Mouse (Mus musculus) heart, embryonic 16.5 days (tissue): ENCODE measurements around the gene Ash1l. TPM values are rescaled to one million over a fixed set of nuclear protein-coding genes. Genes with fewer than 3 reads are reported as not detected.

Experiments
- ATAC-seq: fragments of 200-750 bp; cut with Nextera tagmentation; replicated peaks from 2 replicates; pipeline ENCODE4 v1.8.0; 2017; ENCODE audit warnings: moderate number of reproducible peaks; ENCODE audit not compliant: insufficient read depth, low FRiP score; ENCODE audit errors: extremely low read depth
- H3K27ac ChIP-seq: fragments of 300-500 bp; sonication (generic); 2 replicates; pipeline ENCODE4 v1.5.1; 2014; ENCODE audit warnings: mild to moderate bottlenecking, low read length, control low read depth, moderate library complexity
- H3K27me3 ChIP-seq: fragments of 300-500 bp; sonication (generic); 2 replicates; pipeline ENCODE4 v1.6.1; 2014; ENCODE audit warnings: low read length, mixed read lengths; ENCODE audit not compliant: control insufficient read depth, insufficient read depth
- H3K36me3 ChIP-seq: fragments of 300-500 bp; sonication (generic); 2 replicates; pipeline ENCODE4 v1.6.1; 2014; ENCODE audit not compliant: control insufficient read depth, insufficient read depth
- H3K4me1 ChIP-seq: fragments of 300-500 bp; sonication (generic); 2 replicates; pipeline ENCODE4 v1.6.1; 2014; ENCODE audit warnings: low read length, mixed read lengths; ENCODE audit not compliant: control insufficient read depth, insufficient read depth
- H3K4me2 ChIP-seq: fragments of 300-500 bp; sonication (generic); 2 replicates; pipeline ENCODE4 v1.6.1; 2014; ENCODE audit warnings: low read depth, mild to moderate bottlenecking, control low read depth, low read length
- H3K4me3 ChIP-seq: fragments of 300-500 bp; sonication (generic); 2 replicates; pipeline ENCODE4 v1.5.1; 2014; ENCODE audit warnings: mild to moderate bottlenecking, control low read depth, low read length
- H3K9ac ChIP-seq: fragments of 300-500 bp; sonication (generic); 2 replicates; pipeline ENCODE4 v1.6.1; 2014; ENCODE audit warnings: low read length, control low read depth
- H3K9me3 ChIP-seq: fragments of 300-500 bp; sonication (generic); replicated peaks from 2 replicates; pipeline ENCODE4 v1.6.1; 2016; ENCODE audit warnings: low read length; ENCODE audit not compliant: control insufficient read depth
- WGBS: fragments of 180-500 bp; shearing (Covaris S2); extraction: QIAGEN DNeasy Blood & Tissue Kit; methylation state at CpG from one replicate; pipeline ENCODE4 v1.1.7; 2014; 5-methylcytosine and 5-hydroxymethylcytosine counted together
- polyA plus RNA-seq: library from polyadenylated mRNA; unstranded; fragments of >200 nt; fragmentation: Nextera tagmentation; extraction: Ambion mirVana; gene quantifications from 2 replicates; pipeline ENCODE4 v1.2.1, GENCODE M21; 2015

Ash1l gene
- 14.5 and 15.6 TPM in 2 replicates for polyA plus RNA-seq

- peak; percentile 67 for ATAC-seq
- Histone ChIP-seq H3K4me1 (peaks cover 16% of the 10 kb centered on the region), H3K27ac (peak within 1 kb of the TSS; percentile 100), H3K9me3 (no peaks in the 10 kb centered on the region), H3K4me3 (peak within 1 kb of the TSS; percentile 98), H3K27me3 (no peaks in the 10 kb centered on the region), H3K36me3 (no peaks in the 10 kb centered on the region), H3K4me2 (peak within 1 kb of the TSS; percentile 80), H3K9ac (peak within 1 kb of the TSS; percentile 99)
- WGBS, result under 1% methylated on average over 37 of the region's 64 CpGs
These were observed at the start of gene Ash1l, which contains the start of gene Dap3 for GRCm38 (mm10) chr3:88950576-88951326. Gene Ash1l, plus strand, starts transcription at chr3:88950622. Gene Dap3, minus strand, starts transcription at chr3:88951181.

- Histone ChIP-seq H3K4me2 (no peak overlapping the region), H3K4me3 (no peak overlapping the region), H3K27me3 (no peaks in the 10 kb centered on the region), H3K4me1 (no peaks in the 10 kb centered on the region), H3K9me3 (no peaks in the 10 kb centered on the region), H3K9ac (no peak overlapping the region), H3K36me3 (peaks cover 71% of the 10 kb centered on the region), H3K27ac (no peak overlapping the region)
- 94% methylated on average over 3 of the region's 3 CpGs for WGBS
- ATAC-seq, result no peak
These were observed 45.6 kb upstream of the Ash1l start for GRCm38 (mm10) chr3:88904803-88905202.

- no peaks in the 10 kb centered on the region for H3K9me3 ChIP-seq
- ATAC-seq, result no peak
These were observed 45.2 kb upstream of the Ash1l start for GRCm38 (mm10) chr3:88905209-88905608.

GRCm38 (mm10) chr3:88905741-88906140, 44.7 kb upstream of the Ash1l start:
- Histone ChIP-seq H3K9ac (no peak overlapping the region), H3K36me3 (peaks cover 76% of the 10 kb centered on the region), H3K4me2 (no peak overlapping the region), H3K4me3 (no peak overlapping the region), H3K27me3 (no peaks in the 10 kb centered on the region), H3K9me3 (no peaks in the 10 kb centered on the region), H3K27ac (no peak overlapping the region), H3K4me1 (no peaks in the 10 kb centered on the region)
- 92% methylated on average over 2 of the region's 2 CpGs for WGBS
- ATAC-seq, result no peak

More at GRCm38 (mm10) chr3:88905209-88905608, 45.2 kb upstream of the Ash1l start:
- peaks cover 74% of the 10 kb centered on the region for H3K36me3 ChIP-seq
- no peak overlapping the region for H3K9ac ChIP-seq
- H3K4me3 ChIP-seq, result no peak overlapping the region
- H3K27me3 ChIP-seq, result no peaks in the 10 kb centered on the region
- no peak overlapping the region for H3K4me2 ChIP-seq
- 82% methylated on average over 6 of the region's 6 CpGs for WGBS
- H3K27ac ChIP-seq, result no peak overlapping the region
- no peaks in the 10 kb centered on the region for H3K4me1 ChIP-seq

GRCm38 (mm10) chr3:88906393-88907159, 43.8 kb upstream of the Ash1l start:
- H3K27ac ChIP-seq, result no peak overlapping the region
- WGBS, result 84% methylated on average over 6 of the region's 6 CpGs
- no peaks in the 10 kb centered on the region for H3K9me3 ChIP-seq
- H3K4me1 ChIP-seq, result no peaks in the 10 kb centered on the region
- H3K36me3 ChIP-seq, result peaks cover 77% of the 10 kb centered on the region
- no peak overlapping the region for H3K4me2 ChIP-seq
- H3K9ac ChIP-seq, result no peak overlapping the region
- no peaks in the 10 kb centered on the region for H3K27me3 ChIP-seq
- H3K4me3 ChIP-seq, result no peak overlapping the region
- ATAC-seq, result no peak

GRCm38 (mm10) chr3:88912585-88912984, 37.8 kb upstream of the Ash1l start:
- H3K9ac ChIP-seq, result no peak overlapping the region
- ATAC-seq, result no peak
- peak overlapping the region; percentile 72; the same call in 1 of the 2 replicates for H3K4me3 ChIP-seq
- H3K27me3 ChIP-seq, result no peaks in the 10 kb centered on the region
- H3K36me3 ChIP-seq, result peaks cover 42% of the 10 kb centered on the region
- H3K9me3 ChIP-seq, result no peaks in the 10 kb centered on the region
- H3K4me1 ChIP-seq, result peaks cover 11% of the 10 kb centered on the region
- WGBS, result 89% methylated on average over 7 of the region's 7 CpGs
- H3K27ac ChIP-seq, result no peak overlapping the region
- H3K4me2 ChIP-seq, result peak overlapping the region; percentile 75

GRCm38 (mm10) chr3:88913511-88914383, 36.7 kb upstream of the Ash1l start, which contains the start of gene Msto1:
Gene Msto1, minus strand, starts transcription at chr3:88913999.
- H3K9me3 ChIP-seq, result no peaks in the 10 kb centered on the region
- H3K4me3 ChIP-seq, result peak within 1 kb of the TSS; percentile 72
- H3K4me1 ChIP-seq, result peaks cover 11% of the 10 kb centered on the region
- under 1% methylated on average over 62 of the region's 62 CpGs for WGBS
- peaks cover 32% of the 10 kb centered on the region for H3K36me3 ChIP-seq
- H3K9ac ChIP-seq, result peak within 1 kb of the TSS; percentile 82
- no peaks in the 10 kb centered on the region for H3K27me3 ChIP-seq
- peak within 1 kb of the TSS; percentile 88 for H3K27ac ChIP-seq
- ATAC-seq, result peak; percentile 96
- peak within 1 kb of the TSS; percentile 75 for H3K4me2 ChIP-seq

- Histone ChIP-seq H3K27me3 (no peaks in the 10 kb centered on the region), H3K4me1 (peaks cover 11% of the 10 kb centered on the region), H3K36me3 (peaks cover 27% of the 10 kb centered on the region), H3K4me2 (peak overlapping the region; percentile 75), H3K9ac (peak overlapping the region; percentile 82), H3K9me3 (no peaks in the 10 kb centered on the region), H3K27ac (peak overlapping the region; percentile 88), H3K4me3 (peak overlapping the region; percentile 72)
- no peak for ATAC-seq
- WGBS, result 21% methylated on average over 8 of the region's 8 CpGs
These were observed 36.0 kb upstream of the Ash1l start for GRCm38 (mm10) chr3:88914384-88914810.
